Mouse (Mus musculus): ENCODE measurements around the gene Actn1.

DNA sequence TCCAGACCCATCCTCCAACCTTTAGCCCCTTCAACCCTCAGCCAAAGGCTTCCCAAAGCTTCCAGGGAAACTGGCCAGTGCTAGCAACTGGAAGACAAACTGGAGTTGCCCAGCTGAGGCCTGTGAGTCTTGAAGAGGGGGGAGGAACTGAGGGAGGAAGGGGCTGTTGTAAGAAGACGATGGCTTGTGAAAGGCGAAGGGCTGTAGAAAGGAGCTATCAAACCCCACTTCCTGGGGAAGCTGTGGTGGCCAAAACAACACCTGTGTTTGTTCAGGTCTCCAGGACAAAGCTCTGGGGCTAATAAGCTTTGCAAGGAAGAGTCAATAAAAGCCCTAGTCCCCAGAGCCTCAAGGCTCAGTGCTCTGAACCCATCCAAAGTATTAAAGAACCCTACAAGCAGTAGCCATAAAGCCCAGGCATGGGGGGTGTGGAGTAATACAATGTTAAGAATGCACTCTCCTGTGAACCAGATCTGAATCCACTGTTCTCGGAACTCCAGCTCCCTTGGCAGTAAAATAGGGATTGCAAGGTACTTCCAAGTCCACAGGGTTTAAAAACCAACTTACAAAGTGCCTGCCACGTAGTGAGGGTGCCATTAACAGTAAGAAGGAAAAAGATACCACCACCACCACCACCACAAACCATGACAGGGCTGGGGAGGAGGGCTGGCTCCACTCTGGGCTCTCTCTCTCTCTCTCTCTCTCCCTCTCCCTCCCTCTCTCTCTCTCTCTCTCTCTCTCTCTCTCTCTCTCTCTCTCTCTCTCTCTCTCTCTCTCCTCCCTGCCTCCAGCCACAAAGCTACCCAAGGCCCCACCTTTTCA lies 49.2 kb downstream of the Actn1 start:
- TF ChIP-seq POLR2A (IDR thresholded peaks at IDR 0.05; ENCODE audit: insufficient read depth, low read length) (no peak), CTCF (IDR thresholded peaks at IDR 0.05; ENCODE audit: low read depth, low read length) (no peak)
